Mouse (Mus musculus) lung, adult 2 months (tissue): ENCODE measurements around the gene Prex1.

Experiments used
- CTCF ChIP-seq: fragments of 200-500 bp; IDR thresholded peaks from 2 replicates; pipeline ENCODE4 v1.5.1; 2011; ENCODE audit warnings: mild to moderate bottlenecking, low read length, control low read depth; ENCODE audit not compliant: insufficient read depth
- POLR2A ChIP-seq: fragments of 200-500 bp; IDR thresholded peaks from 2 replicates; pipeline ENCODE4 v1.6.1; 2011; ENCODE audit warnings: low read depth, mild to moderate bottlenecking, control low read depth, low read length, borderline replicate concordance; ENCODE audit errors: extremely low read depth

DNA sequence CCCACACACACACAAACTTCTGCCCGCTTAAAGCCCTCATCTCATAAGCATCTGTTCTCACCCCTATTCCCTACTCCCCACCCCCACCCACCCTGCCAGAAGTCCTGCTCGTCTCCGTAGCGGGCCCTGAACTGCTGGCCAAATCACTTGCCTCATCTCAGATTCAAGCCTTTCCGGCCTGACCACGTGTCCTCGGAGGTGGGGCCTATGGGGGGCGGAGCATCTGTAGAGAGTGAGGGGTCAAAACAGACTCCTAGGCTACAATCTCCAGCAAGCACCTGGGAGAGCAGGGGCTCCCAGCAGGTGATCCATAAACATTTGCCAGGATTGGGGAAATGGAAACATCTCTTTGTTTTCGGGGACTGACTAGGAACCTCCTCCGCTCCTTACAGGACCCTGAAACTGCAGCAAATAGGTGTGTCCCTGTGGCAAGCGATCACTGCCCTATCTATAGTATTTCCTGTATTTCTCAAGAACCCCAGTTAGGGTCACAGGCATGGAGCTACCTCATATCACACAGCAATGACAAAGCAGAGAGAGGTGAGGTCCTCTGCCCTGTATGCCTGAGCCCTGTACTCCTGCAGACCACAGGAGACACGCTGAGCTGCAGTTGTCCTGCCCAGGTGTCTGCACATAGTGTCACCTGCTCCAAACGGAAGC is 29.6 kb downstream of the Prex1 start:
- TF ChIP-seq CTCF (no peak), POLR2A (no peak)
